Mouse (Mus musculus): ENCODE data around the gene Cd93. TPM values are rescaled to one million over a fixed set of nuclear protein-coding genes. Genes with fewer than 3 reads are reported as not detected.

Gene Cd93
- total and polyA plus RNA-seq, 3 experiments = not detected

GRCm38 (mm10) chr2:148490150-148490549 is 46.8 kb upstream of the Cd93 start:
- no peak overlapping the region for H3K9ac ChIP-seq (ENCODE audit: control insufficient read depth, low read depth, low read length, poor library complexity, severe bottlenecking)
- no peaks in the 10 kb centered on the region for H3K79me2 ChIP-seq (ENCODE audit: control insufficient read depth, insufficient read depth, low read length, poor library complexity)
- H3K27ac ChIP-seq (ENCODE audit: control insufficient read depth, low read depth, low read length) = no peak overlapping the region
- DNase-seq (ENCODE audit: low read depth, low spot score) = no peak
- no peaks in the 10 kb centered on the region for H3K4me1 ChIP-seq (ENCODE audit: control insufficient read depth in 1 of 2, insufficient read depth in 2 of 2, low read length in 2 of 2)
- no peaks in the 10 kb centered on the region for H3K9me3 ChIP-seq (replicated peaks; ENCODE audit: insufficient read depth, low read length)
- H3K27me3 ChIP-seq (ENCODE audit: control insufficient read depth in 1 of 2, insufficient read depth in 2 of 2, low read length in 2 of 2) = no peaks in the 10 kb centered on the region
- no peak for TF ChIP-seq POLR2A (IDR thresholded peaks at IDR 0.05; ENCODE audit: control insufficient read depth in 1 of 2, insufficient read depth in 1 of 2, low read depth in 1 of 2, low read length in 2 of 2, poor library complexity in 1 of 2)
- no peak for TF ChIP-seq JUND (IDR thresholded peaks at IDR 0.05; ENCODE audit: low read depth, low read length)
- TF ChIP-seq MYB (IDR thresholded peaks at IDR 0.05; ENCODE audit: low read depth, low read length) = no peak
- TF ChIP-seq POLR2AphosphoS2 (IDR thresholded peaks at IDR 0.05; ENCODE audit: low read length) = no peak
- no peak for TF ChIP-seq ELF1 (IDR thresholded peaks at IDR 0.05; ENCODE audit: low read depth, low read length)
- TF ChIP-seq EP300 (IDR thresholded peaks at IDR 0.05; ENCODE audit: low read depth in 1 of 2, low read length in 2 of 2) = no peak
- no peak for TF ChIP-seq TBP (IDR thresholded peaks at IDR 0.05; ENCODE audit: low read depth, low read length)
- TF ChIP-seq CHD2 (IDR thresholded peaks at IDR 0.05; ENCODE audit: low read length) = no peak
- TF ChIP-seq MAFK (IDR thresholded peaks at IDR 0.05; ENCODE audit: borderline replicate concordance, low read depth, low read length) = no peak
- no peak for TF ChIP-seq BHLHE40 (IDR thresholded peaks at IDR 0.05; ENCODE audit: borderline replicate concordance, low read depth, low read length)
- TF ChIP-seq MEF2A (IDR thresholded peaks at IDR 0.05; ENCODE audit: extremely low read depth, insufficient replicate concordance, low read depth, low read length, poor library complexity, severe bottlenecking) = no peak
- no peak for TF ChIP-seq TCF12 (IDR thresholded peaks at IDR 0.05; ENCODE audit: low read depth, low read length)
- no peak for TF ChIP-seq KAT2A (conservative IDR thresholded peaks at IDR 0.05; ENCODE audit: low read depth, low read length)
- no peak for TF ChIP-seq SIN3A (IDR thresholded peaks at IDR 0.05; ENCODE audit: low read length)
- TF ChIP-seq RAD21 (IDR thresholded peaks at IDR 0.05; ENCODE audit: low read depth, low read length) = no peak
- no peak for TF ChIP-seq MAX (IDR thresholded peaks at IDR 0.05; ENCODE audit: low read length)
- no peak for TF ChIP-seq ZMIZ1 (IDR thresholded peaks at IDR 0.05; ENCODE audit: low read depth, low read length)
- no peak for TF ChIP-seq USF1 (IDR thresholded peaks at IDR 0.05; ENCODE audit: low read depth, low read length)
- H3K36me3 ChIP-seq (ENCODE audit: control insufficient read depth in 1 of 2, insufficient read depth in 2 of 2, low read length in 2 of 2) = no peaks in the 10 kb centered on the region
- H3K4me3 ChIP-seq (ENCODE audit: control insufficient read depth in 1 of 2, insufficient read depth in 1 of 2, low read depth in 2 of 2, low read length in 2 of 2) = no peak overlapping the region

GRCm38 (mm10) chr2:148488885-148489284 is 45.5 kb upstream of the Cd93 start:
- TF ChIP-seq USF2 (IDR thresholded peaks at IDR 0.05; ENCODE audit: borderline replicate concordance in 1 of 2, insufficient read depth in 1 of 2, low read depth in 1 of 2, low read length in 2 of 2) = no peak
- no peak for TF ChIP-seq MAFK (IDR thresholded peaks at IDR 0.05; ENCODE audit: borderline replicate concordance, low read depth, low read length)
- TF ChIP-seq TCF12 (IDR thresholded peaks at IDR 0.05; ENCODE audit: low read depth, low read length) = no peak
- no peak for TF ChIP-seq TBP (IDR thresholded peaks at IDR 0.05; ENCODE audit: low read depth, low read length)
- no peak for TF ChIP-seq RCOR1 (IDR thresholded peaks at IDR 0.05; ENCODE audit: low read depth, low read length)
- no peak for TF ChIP-seq CTCF (IDR thresholded peaks at IDR 0.05 in 2 of 3, conservative IDR thresholded peaks at IDR 0.05 in 1 of 3; ENCODE audit: control insufficient read depth in 1 of 3, insufficient read depth in 1 of 3, low read depth in 2 of 3, low read length in 3 of 3, poor library complexity in 1 of 3, severe bottlenecking in 1 of 3)
- TF ChIP-seq MAX (IDR thresholded peaks at IDR 0.05; ENCODE audit: low read length) = no peak
- TF ChIP-seq SIN3A (IDR thresholded peaks at IDR 0.05; ENCODE audit: low read length) = no peak
- TF ChIP-seq ELF1 (IDR thresholded peaks at IDR 0.05; ENCODE audit: low read depth, low read length) = no peak
- no peak for TF ChIP-seq ZNF384 (IDR thresholded peaks at IDR 0.05; ENCODE audit: low read depth, low read length)
- no peak for TF ChIP-seq UBTF (IDR thresholded peaks at IDR 0.05; ENCODE audit: borderline replicate concordance, insufficient read depth, low read depth, low read length)
- TF ChIP-seq MYC (IDR thresholded peaks at IDR 0.05; ENCODE audit: low read depth, low read length) = no peak
- no peaks in the 10 kb centered on the region for H3K36me3 ChIP-seq (ENCODE audit: control insufficient read depth in 1 of 2, insufficient read depth in 2 of 2, low read length in 2 of 2)
- no peaks in the 10 kb centered on the region for H3K79me2 ChIP-seq (ENCODE audit: control insufficient read depth, insufficient read depth, low read length, poor library complexity)
- no peak overlapping the region for H3K9ac ChIP-seq (ENCODE audit: control insufficient read depth, low read depth, low read length, poor library complexity, severe bottlenecking)
- H3K27ac ChIP-seq (ENCODE audit: control insufficient read depth, low read depth, low read length) = no peak overlapping the region
- H3K27me3 ChIP-seq (ENCODE audit: control insufficient read depth in 1 of 2, insufficient read depth in 2 of 2, low read length in 2 of 2) = no peaks in the 10 kb centered on the region
- H3K9me3 ChIP-seq (replicated peaks; ENCODE audit: insufficient read depth, low read length) = no peaks in the 10 kb centered on the region
- H3K4me3 ChIP-seq (ENCODE audit: control insufficient read depth in 1 of 2, insufficient read depth in 1 of 2, low read depth in 2 of 2, low read length in 2 of 2) = no peak overlapping the region
- H3K4me1 ChIP-seq (ENCODE audit: control insufficient read depth in 1 of 2, insufficient read depth in 2 of 2, low read length in 2 of 2) = no peaks in the 10 kb centered on the region
- no peak for DNase-seq (ENCODE audit: low read depth, low spot score)
